ENCODE assay signal across 32 mouse cellular contexts in the genomic region with DNA sequence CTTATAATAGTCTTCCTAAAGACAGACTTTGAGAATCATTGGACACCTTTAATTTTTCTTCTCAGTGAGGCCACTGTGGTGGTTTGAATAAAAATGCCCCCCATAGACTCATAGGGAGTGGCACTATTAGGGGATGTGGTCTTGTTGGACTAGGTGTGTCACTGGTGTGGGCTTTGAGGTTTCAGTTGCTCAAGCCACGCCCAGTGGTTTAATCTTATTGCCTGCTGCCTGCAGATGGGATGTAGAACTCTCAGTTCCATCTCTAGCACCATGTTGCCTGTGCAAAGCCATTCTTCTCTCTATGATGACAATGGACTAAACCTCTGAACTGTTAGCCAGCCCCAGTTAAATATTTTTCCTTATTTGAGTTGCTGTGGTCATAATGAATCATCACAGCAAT. TPM values are rescaled to one million over a fixed set of nuclear protein-coding genes. Genes with fewer than 3 reads are reported as not detected.
A peak's percentile ranks its signal among the peaks of the same experiment; 100 is the strongest.
DNase-seq lines count a peak whose midpoint lies in the region; ATAC-seq lines count a peak whose summit lies in the region.
"Had no signal": no experiment of that assay in that cellular context is flagged by ENCODE, and none has a peak within 500 bp of the region (broad histone marks: within the 10 kb centered on the region; RNA-seq: fewer than 3 reads in every experiment).

No protein-coding gene starts in this region.

- H3K4me3 ChIP-seq in liver, embryonic 12.5 days = no peak overlapping the region
- H3K4me3 ChIP-seq: forebrain, embryonic 15.5 days; gastrocnemius, adult 2 months; hindbrain, embryonic 10.5 days; hindbrain, embryonic 15.5 days; intestine, embryonic 15.5 days; limb, embryonic 10.5 days; limb, embryonic 15.5 days; megakaryocyte, embryonic 14.5 days; midbrain, embryonic 12.5 days had no signal

- WGBS in liver, embryonic 12.5 days (ENCODE audit: insufficient replicate concordance) = 27% methylated on average over 1 of the region's 1 CpGs

- ATAC-seq in common myeloid progenitor, adult 5-6 weeks (replicated peaks; ENCODE audit: low read depth, poor library complexity, severe bottlenecking) = peak; percentile 31; the same call in 1 of the 2 replicates
- peak; percentile 30; the same call in 1 of the 2 replicates for ATAC-seq in liver, embryonic 12.5 days
- ATAC-seq in megakaryocyte progenitor cell, adult 5-6 weeks (replicated peaks; ENCODE audit: poor library complexity) = peak; percentile 55
- ATAC-seq: forebrain, embryonic 15.5 days; intestine, embryonic 15.5 days had no signal

- H3K36me3 ChIP-seq in liver, embryonic 12.5 days = no peaks in the 10 kb centered on the region
- H3K36me3 ChIP-seq: forebrain, embryonic 15.5 days; hindbrain, embryonic 10.5 days; hindbrain, embryonic 15.5 days; intestine, embryonic 15.5 days; limb, embryonic 10.5 days; limb, embryonic 15.5 days; midbrain, embryonic 12.5 days had no signal

- peaks cover 27% of the 10 kb centered on the region for H3K4me1 ChIP-seq in liver, embryonic 12.5 days
- H3K4me1 ChIP-seq: hindbrain, embryonic 10.5 days; hindbrain, embryonic 15.5 days; intestine, embryonic 15.5 days; limb, embryonic 10.5 days; limb, embryonic 15.5 days; midbrain, embryonic 12.5 days had no signal

- no peak overlapping the region for H3K4me2 ChIP-seq in liver, embryonic 12.5 days
- H3K4me2 ChIP-seq: forebrain, embryonic 15.5 days; hindbrain, embryonic 15.5 days; intestine, embryonic 15.5 days; limb, embryonic 15.5 days; midbrain, embryonic 12.5 days had no signal

- no peaks in the 10 kb centered on the region for H3K27me3 ChIP-seq in liver, embryonic 12.5 days (replicated peaks)
- H3K27me3 ChIP-seq: forebrain, embryonic 15.5 days; hindbrain, embryonic 15.5 days; intestine, embryonic 15.5 days; limb, embryonic 15.5 days; megakaryocyte, embryonic 14.5 days; midbrain, embryonic 12.5 days had no signal

- H3K9ac ChIP-seq in liver, embryonic 12.5 days = no peak overlapping the region
- H3K9ac ChIP-seq: forebrain, embryonic 15.5 days; hindbrain, embryonic 15.5 days; intestine, embryonic 15.5 days; limb, embryonic 15.5 days; midbrain, embryonic 12.5 days had no signal

- no peak overlapping the region for H3K27ac ChIP-seq in liver, embryonic 12.5 days
- H3K27ac ChIP-seq: forebrain, embryonic 15.5 days; gastrocnemius, adult 2 months; hindbrain, embryonic 10.5 days; hindbrain, embryonic 15.5 days; intestine, embryonic 15.5 days; limb, embryonic 10.5 days; limb, embryonic 15.5 days; midbrain, embryonic 12.5 days had no signal

- no peaks in the 10 kb centered on the region for H3K9me3 ChIP-seq in liver, embryonic 12.5 days (replicated peaks)
- H3K9me3 ChIP-seq: forebrain, embryonic 15.5 days; hindbrain, embryonic 10.5 days; hindbrain, embryonic 15.5 days; intestine, embryonic 15.5 days; limb, embryonic 10.5 days; limb, embryonic 15.5 days; midbrain, embryonic 12.5 days had no signal

- peak; percentile 35 for DNase-seq in CD4-positive helper T cell, adult 2 months (ENCODE audit: low read depth, low spot score)
- DNase-seq in lung, postnatal 25 days (ENCODE audit: low spot score) = no peak
- DNase-seq in kidney, postnatal 14 days = no peak
- no peak for DNase-seq in gastrocnemius, postnatal 25 days
- DNase-seq: adrenal gland, postnatal 25 days; B cell, adult 2 months; cerebellum, adult 11-12 months; cerebellum, postnatal 14 days; gastrocnemius, adult 2 months; heart, postnatal 14 days; kidney, adult 2 months; layer of hippocampus, adult 9-11 months; lung, adult 2 months; lung, postnatal 14 days; retina, postnatal 1 day; right cerebral cortex, postnatal 25 days; thymus, postnatal 25 days had no signal

RNA-seq across cellular contexts. Expression of gene Cd48, which starts 4.1 kb away (rescaled TPM):
- total RNA-seq in common myeloid progenitor, adult 5-6 weeks (2017) = 104 and 153 TPM in 2 replicates
- polyA plus RNA-seq in liver, embryonic 12.5 days (2016; fragmentation: Nextera tagmentation; extraction: Ambion mirVana) = 7.9 and 8.5 TPM in 2 replicates
- 232 and 271 TPM in 2 replicates for total RNA-seq in megakaryocyte progenitor cell, adult 5-6 weeks (2015)
- total RNA-seq in megakaryocyte progenitor cell, adult 5-6 weeks (2017) = 103 and 113 TPM in 2 replicates
- total RNA-seq in gastrocnemius, postnatal 25 days (2021) = under 1 TPM; 0.54 to 0.82 TPM

RNA-seq across cellular contexts. Expression of gene Slamf7, which starts 24.9 kb away (rescaled TPM):
- total RNA-seq in common myeloid progenitor, adult 5-6 weeks (2017) = 0.27 and 1.0 TPM in 2 replicates
- not detected in 2 replicates for polyA plus RNA-seq in liver, embryonic 12.5 days (2016; fragmentation: Nextera tagmentation; extraction: Ambion mirVana)
- total RNA-seq in megakaryocyte progenitor cell, adult 5-6 weeks (2015) = 0.59 and 2.3 TPM in 2 replicates
- 0.30 and 1.7 TPM in 2 replicates for total RNA-seq in megakaryocyte progenitor cell, adult 5-6 weeks (2017)
- total RNA-seq in gastrocnemius, postnatal 25 days (2021) = not detected
- polyA plus RNA-seq: embryonic facial prominence, embryonic 11.5 days; forebrain, embryonic 15.5 days; heart, embryonic 14.5 days; hindbrain, embryonic 10.5 days; hindbrain, embryonic 15.5 days; kidney, embryonic 16.5 days; limb, embryonic 10.5 days; midbrain, embryonic 12.5 days; neural tube, embryonic 14.5 days had no signal

Comparison
In these comparisons a context has a peak if more than half of its experiments do, and no peak if none do; other contexts are left out.
1. RNA of gene Cd48, which starts 4.1 kb away (total RNA-seq): 103 to 271 TPM in megakaryocyte progenitor cell, adult 5-6 weeks and 104 to 153 TPM in common myeloid progenitor, adult 5-6 weeks; 0.54 to 0.82 TPM in gastrocnemius, postnatal 25 days; every median in the first group is over 10 times any median in the second.
2. Peak in every context shown above with its lines, with median percentiles within 50 percentile points of each other: ATAC-seq.